Mouse (Mus musculus) left cerebral cortex, adult 18-20 months (tissue): ENCODE results near the gene Emc7. TPM values are rescaled to one million over a fixed set of nuclear protein-coding genes. Genes with fewer than 3 reads are reported as not detected.
"Not testable (repeated sequence)": the region's sequence is repeated elsewhere in the genome, so short reads cannot be mapped to it uniquely, and the experiment has no call there.

ENCODE experiments used
- DNase-seq, 2 experiments: peaks; one replicate each; pipeline ENCODE4 v3.0.0; 2021 to 2022; ENCODE audit warnings: low spot score in 2 of 2, mixed read lengths in 1 of 2
- long read RNA-seq, 2 experiments: library from polyadenylated mRNA; stranded (forward); transcript quantifications; one replicate each; pipeline ENCODE4 v2.0.0; 2021
- total RNA-seq, 2 experiments: library from RNA; stranded (reverse); gene quantifications; 2 replicates each; pipeline ENCODE4 v1.2.3; 2021

Emc7 gene
- total RNA-seq: 10 to 100 TPM; 49.8 to 51.8 TPM
- long read RNA-seq, experiment 1, full-length matches to known transcripts: 93 of 106 reads
- long read RNA-seq, experiment 1, partial matches to known transcripts: 1 of 106 reads
- long read RNA-seq, experiment 1, other reads (novel, unspliced or antisense): 12 of 106 reads
- long read RNA-seq, experiment 2, full-length matches to known transcripts: 68 of 84 reads
- long read RNA-seq, experiment 2, partial matches to known transcripts: 0 of 84 reads
- long read RNA-seq, experiment 2, other reads (novel, unspliced or antisense): 16 of 84 reads

DNA sequence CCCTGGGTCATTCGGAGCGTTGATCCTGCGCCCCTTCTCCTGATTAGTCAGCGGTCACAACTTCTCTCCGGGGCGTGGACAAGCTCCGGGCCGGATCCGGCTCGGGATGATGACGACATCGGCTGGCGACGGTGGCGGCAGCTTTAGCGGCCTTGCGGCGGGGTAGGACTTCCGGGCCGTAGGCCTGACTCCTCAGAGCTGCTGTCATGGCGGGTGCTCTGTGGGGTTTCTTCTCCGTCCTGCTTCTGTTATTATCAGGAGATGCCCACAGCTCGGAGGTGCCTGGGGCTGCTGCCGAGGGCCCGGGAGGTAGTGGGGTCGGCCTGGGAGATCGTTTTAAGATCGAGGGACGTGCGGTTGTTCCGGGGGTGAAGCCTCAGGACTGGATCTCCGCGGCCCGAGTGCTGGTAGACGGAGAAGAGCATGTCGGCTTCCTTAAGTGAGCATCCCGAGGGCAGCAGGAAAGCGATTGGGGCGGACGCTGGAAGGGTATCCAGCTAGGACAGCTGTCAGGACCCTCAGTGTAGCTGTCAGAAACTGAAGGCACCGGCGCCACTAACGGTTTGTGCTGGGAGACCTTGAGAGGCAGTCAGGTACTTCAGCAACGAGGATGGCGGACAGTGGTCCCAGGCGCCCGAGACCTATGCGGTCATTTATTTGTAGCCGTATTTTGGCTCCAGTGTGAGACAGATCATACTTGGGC is at the start of gene Emc7:
TSS of gene Emc7 (plus strand) at position 136 of the 703 bp plus-strand sequence.
- DNase-seq: peak; percentile 98 to 99

- no peak for DNase-seq
Measured at GRCm38 (mm10) chr2:112407030-112407429, 47.8 kb upstream of the Emc7 start.

- DNase-seq: no peak
Measured at GRCm38 (mm10) chr2:112425308-112425707, 29.5 kb upstream of the Emc7 start.

GRCm38 (mm10) chr2:112428534-112428933 is 26.3 kb upstream of the Emc7 start:
- not testable (repeated sequence) for DNase-seq

GRCm38 (mm10) chr2:112429665-112430064 is 25.1 kb upstream of the Emc7 start:
- no peak for DNase-seq

DNA sequence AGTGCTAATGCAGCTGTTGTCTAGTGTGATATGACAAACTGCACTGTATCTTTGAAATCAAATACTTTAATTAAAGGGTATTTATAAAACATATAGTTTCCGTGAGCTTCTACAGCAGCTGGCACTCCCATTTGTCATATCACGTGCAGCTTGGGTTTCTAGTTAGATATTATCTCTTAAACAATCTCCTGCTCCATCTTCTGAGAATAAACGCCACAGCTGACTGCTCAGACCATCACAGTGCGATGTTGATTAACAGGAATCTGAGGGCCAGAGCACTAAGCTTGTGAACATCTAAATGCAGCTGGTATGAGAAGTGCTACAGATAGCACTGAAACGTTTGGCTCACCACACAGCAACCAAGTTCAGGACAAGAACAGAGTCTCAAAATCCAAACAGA is 24.4 kb upstream of the Emc7 start:
- no peak for DNase-seq

DNA sequence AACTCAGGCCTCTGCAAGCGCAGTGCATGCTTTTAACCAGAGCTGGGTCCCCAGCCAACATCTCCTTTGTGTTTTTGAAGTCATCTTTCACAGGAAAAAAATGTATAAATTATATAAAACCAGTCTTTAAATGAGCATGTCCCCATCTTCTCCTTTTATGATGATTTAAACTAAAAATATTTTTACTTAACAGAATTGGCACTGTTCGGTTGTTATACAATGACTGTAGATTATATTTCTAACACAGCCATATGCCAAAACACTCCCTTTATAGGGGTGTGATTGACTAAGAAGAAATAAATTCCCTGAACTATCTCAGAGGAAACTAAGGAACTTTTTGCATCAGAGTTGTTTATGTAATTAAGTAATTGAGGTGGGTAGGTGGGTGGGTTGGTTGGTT is 22.3 kb upstream of the Emc7 start:
- DNase-seq: peak in 1 of 2 experiments; percentile 10

GRCm38 (mm10) chr2:112433359-112433758 is 21.4 kb upstream of the Emc7 start:
- DNase-seq: no peak

GRCm38 (mm10) chr2:112436292-112436691 is 18.5 kb upstream of the Emc7 start:
- no peak for DNase-seq

DNA sequence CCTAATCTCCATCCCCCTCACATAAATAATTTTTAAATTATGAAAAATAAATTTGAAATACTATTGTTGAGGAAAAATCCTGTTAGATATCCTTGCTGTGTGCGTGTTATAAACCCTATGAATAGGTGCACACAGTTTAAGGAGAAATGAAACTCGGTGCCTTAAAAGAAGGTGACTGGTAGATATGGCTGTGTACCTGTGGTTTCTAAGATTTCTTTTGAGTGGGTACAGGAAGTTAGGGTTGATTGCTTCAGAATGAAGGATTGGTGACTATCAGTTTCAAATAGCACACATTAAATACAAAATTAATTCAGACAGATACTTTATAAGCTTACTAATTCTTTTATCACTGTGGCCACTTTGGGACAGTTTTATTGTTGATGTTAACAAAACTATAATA is 17.2 kb upstream of the Emc7 start:
- no peak for DNase-seq

GRCm38 (mm10) chr2:112443491-112443890 is 11.3 kb upstream of the Emc7 start:
- DNase-seq: peak; percentile 28 to 52

- no peak for DNase-seq
Measured at GRCm38 (mm10) chr2:112445511-112445910, 9.3 kb upstream of the Emc7 start.

- DNase-seq: not testable (repeated sequence)
Measured at GRCm38 (mm10) chr2:112448046-112448445, 6.8 kb upstream of the Emc7 start.

- DNase-seq: no peak
Measured at GRCm38 (mm10) chr2:112448510-112449059, 6.2 kb upstream of the Emc7 start.

- no peak for DNase-seq
Measured at GRCm38 (mm10) chr2:112449597-112450296, 5.0 kb upstream of the Emc7 start.

DNA sequence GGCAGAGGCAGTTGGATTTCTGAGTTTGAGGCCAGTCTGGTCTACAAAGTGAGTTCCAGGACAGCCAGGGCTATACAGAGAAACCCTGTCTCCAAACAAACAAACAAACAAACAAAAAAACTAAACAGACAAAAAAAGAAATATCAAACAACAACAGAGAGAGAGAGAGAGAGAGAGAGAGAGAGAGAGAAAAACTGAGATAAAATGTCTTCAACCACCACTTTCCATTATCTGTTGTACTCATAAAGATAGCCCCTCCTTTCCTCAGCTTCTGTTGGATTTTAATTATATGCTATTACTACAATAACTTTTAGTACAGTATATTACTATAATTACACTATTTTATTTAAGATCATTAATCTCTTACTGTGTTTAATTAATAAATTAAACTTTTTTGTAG is 2.3 kb upstream of the Emc7 start:
- not testable (repeated sequence) for DNase-seq

DNA sequence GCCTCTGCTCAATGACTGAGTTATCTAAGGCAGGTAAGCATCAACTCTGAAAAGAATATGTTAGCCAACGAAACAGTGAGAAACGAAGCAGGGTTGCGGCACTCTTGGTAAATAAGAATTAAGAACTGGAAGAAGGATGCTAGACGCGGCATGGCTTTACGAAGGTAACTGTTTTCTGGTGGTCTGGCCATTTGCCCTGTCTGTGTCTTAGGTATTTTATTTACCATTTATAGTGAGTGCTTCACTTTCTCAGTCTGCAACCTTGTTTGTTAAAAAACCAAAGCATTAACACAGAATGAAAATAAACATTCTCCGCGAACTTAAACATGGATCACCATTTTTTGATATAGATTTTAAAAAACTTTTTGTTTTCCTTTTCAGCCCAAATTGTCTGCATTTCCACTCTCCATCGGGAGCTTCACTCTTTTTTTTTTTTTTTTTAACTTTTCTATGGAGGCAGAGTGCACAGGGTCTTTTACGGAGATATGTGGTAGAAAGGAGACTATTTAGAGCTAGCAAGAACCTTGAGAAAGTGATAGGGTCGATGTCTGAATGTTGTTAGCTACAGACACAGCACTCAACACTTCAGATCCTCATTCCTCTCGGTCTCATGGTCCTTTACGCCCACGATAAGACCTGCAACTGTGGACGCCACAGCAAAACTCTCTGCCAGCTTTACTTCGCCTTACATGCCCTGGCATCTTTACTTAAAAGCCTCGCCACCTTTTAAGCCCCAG is 504 bp upstream of the Emc7 start:
- no peak for DNase-seq

DNA sequence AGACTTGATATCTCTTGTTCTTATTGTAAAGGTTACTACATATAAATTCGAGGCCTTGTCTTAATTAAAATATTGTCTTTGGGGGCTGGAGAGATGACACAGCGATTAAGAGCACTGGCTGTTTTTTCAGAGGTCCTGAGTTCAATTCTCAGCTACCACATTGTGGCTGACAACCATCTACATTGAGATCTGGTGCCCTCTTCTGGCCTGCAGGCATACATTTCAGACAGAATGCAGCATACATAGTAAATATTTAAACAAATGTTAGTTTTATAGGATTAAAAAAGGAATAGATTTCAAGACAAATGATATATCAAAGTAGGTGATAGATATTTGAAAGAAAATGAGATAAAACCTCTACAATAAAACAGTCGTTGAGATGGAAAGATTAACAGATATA is 5.8 kb downstream of the Emc7 start:
- no peak for DNase-seq

- no peak for DNase-seq
Measured at GRCm38 (mm10) chr2:112469542-112469941, 14.7 kb downstream of the Emc7 start.

DNA sequence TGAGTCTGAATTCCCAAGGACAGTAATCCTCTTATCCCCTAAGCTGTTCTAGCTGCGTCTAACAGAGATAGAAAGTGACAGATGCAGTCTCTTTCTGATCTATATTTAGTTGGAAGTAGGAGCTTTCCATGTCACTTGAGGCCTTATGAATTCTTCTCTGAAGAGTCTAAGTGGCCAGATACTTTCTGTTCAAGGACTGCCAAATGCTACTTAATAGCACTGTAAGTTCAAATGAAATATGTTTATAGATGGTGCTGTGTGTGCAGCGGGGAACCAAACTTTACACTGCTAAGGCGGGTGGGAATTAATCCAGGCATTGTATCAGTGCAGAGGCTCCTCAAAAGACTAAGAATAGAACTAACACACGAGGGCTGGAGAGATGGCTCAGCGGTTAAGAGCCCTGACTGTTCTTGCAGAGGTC is 16.2 kb downstream of the Emc7 start:
- DNase-seq: no peak

DNA sequence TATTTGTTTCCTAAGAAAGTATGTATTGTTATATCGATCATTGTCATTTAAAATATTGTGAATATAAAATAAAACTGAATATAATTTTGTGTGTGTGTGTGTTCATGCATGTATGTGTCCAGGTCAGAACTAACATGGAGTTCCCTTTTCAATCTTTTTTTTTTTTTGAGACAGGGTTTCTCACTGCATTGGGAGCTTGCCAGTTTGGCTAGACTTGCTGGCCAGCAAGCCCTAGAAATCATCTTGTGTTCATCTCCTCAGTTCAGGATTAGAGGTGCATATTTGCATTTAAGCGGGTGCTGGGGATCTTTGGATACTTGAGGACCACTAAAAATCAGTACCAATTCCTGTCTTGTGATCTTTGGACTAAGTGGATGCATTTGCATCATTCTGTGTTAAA is 17.3 kb downstream of the Emc7 start:
- no peak for DNase-seq
